Mouse (Mus musculus): ENCODE results near the gene Itprid1. TPM values are rescaled to one million over a fixed set of nuclear protein-coding genes. Genes with fewer than 3 reads are reported as not detected.

Gene Itprid1
- polyA plus RNA-seq, 1 experiment, result not detected

GRCm38 (mm10) chr6:55816911-55817310 lies 19.8 kb upstream of the Itprid1 start:
- Histone ChIP-seq H3K4me1 (ENCODE audit: control insufficient read depth, insufficient read depth, low read length) (no peaks in the 10 kb centered on the region), H3K4me3 (ENCODE audit: control insufficient read depth, low read depth, low read length) (no peak overlapping the region), H3K27ac (ENCODE audit: control insufficient read depth, insufficient read depth, low read depth, low read length) (no peak overlapping the region), H3K27me3 (ENCODE audit: control insufficient read depth, insufficient read depth, low read length) (no peaks in the 10 kb centered on the region), H3K36me3 (ENCODE audit: control insufficient read depth, insufficient read depth, low read length) (no peaks in the 10 kb centered on the region)
- TF ChIP-seq POLR2A (IDR thresholded peaks at IDR 0.05; ENCODE audit: control insufficient read depth, low read depth, low read length) (no peak), CTCF (IDR thresholded peaks at IDR 0.05; ENCODE audit: control insufficient read depth, insufficient read depth, insufficient replicate concordance, low read depth, low read length) (no peak)

DNA sequence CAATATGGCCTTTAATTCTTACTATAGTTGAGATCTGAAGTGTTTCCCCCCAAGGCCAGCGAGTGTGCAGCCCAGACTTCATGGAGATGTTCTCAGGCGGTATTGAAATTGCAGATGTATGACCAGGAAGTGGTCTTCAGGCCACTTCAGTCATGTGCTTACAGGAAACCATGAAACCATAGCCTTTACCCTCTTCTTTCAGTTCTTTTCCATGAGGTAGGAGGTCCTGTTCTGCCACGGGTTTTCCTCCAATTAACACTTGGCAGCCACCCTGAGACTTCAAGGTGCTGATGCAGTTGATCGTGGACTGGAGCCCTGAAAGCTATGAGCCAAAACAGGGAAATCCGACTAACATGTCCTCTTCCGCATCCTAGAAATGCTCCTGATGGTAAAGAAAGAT lies 7.0 kb upstream of the Itprid1 start:
- TF ChIP-seq CTCF (IDR thresholded peaks at IDR 0.05; ENCODE audit: control insufficient read depth, insufficient read depth, insufficient replicate concordance, low read depth, low read length) (no peak), POLR2A (IDR thresholded peaks at IDR 0.05; ENCODE audit: control insufficient read depth, low read depth, low read length) (no peak)
- Histone ChIP-seq H3K4me3 (ENCODE audit: control insufficient read depth, low read depth, low read length) (no peak overlapping the region), H3K27me3 (ENCODE audit: control insufficient read depth, insufficient read depth, low read length) (no peaks in the 10 kb centered on the region), H3K36me3 (ENCODE audit: control insufficient read depth, insufficient read depth, low read length) (no peaks in the 10 kb centered on the region), H3K27ac (ENCODE audit: control insufficient read depth, insufficient read depth, low read depth, low read length) (no peak overlapping the region), H3K4me1 (ENCODE audit: control insufficient read depth, insufficient read depth, low read length) (no peaks in the 10 kb centered on the region)

DNA sequence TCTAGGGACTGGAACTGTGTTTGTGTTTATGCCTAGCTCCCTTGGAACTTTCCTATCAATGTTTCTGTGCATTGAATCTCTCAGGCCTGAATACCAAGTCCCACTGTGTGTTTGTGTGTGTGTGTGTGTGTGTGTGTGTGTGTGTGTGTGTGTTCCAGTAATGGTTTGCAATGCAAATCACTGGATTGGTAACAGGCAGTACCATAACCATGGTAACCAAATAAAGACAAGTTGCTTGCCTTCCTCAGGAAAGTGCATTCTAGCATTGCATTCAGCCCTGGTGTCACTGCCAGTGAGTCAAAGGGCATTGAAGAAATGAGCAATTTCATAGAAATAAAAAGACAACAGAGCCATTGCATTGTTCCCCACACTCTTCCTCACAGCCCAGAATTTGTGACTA lies 15.9 kb downstream of the Itprid1 start:
- Histone ChIP-seq H3K4me1 (ENCODE audit: control insufficient read depth, insufficient read depth, low read length) (no peaks in the 10 kb centered on the region), H3K27me3 (ENCODE audit: control insufficient read depth, insufficient read depth, low read length) (no peaks in the 10 kb centered on the region), H3K36me3 (ENCODE audit: control insufficient read depth, insufficient read depth, low read length) (no peaks in the 10 kb centered on the region), H3K27ac (ENCODE audit: control insufficient read depth, insufficient read depth, low read depth, low read length) (no peak overlapping the region), H3K4me3 (ENCODE audit: control insufficient read depth, low read depth, low read length) (no peak overlapping the region)
- TF ChIP-seq CTCF (IDR thresholded peaks at IDR 0.05; ENCODE audit: control insufficient read depth, insufficient read depth, insufficient replicate concordance, low read depth, low read length), result no peak
- no peak for TF ChIP-seq POLR2A (IDR thresholded peaks at IDR 0.05; ENCODE audit: control insufficient read depth, low read depth, low read length)

DNA sequence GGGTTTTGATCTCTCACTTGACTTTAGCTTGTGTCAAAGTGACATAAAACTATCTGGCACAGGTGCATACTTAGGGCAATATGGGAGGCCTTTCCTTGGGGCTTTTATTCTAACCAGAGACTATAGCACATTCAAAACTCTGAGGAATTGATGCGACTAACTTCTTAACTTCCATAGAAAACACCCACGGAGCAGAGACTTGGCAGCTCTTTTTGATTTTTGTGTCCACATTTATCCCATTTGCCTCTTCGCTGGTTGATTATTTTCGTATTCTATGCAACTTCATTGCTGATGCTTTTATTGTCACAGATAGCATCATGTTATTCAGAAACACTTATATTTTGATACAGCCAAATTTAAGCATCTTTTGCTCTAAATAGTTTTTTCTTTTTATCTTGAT lies 19.4 kb downstream of the Itprid1 start:
- TF ChIP-seq CTCF (IDR thresholded peaks at IDR 0.05; ENCODE audit: control insufficient read depth, insufficient read depth, insufficient replicate concordance, low read depth, low read length), result no peak
- TF ChIP-seq POLR2A (IDR thresholded peaks at IDR 0.05; ENCODE audit: control insufficient read depth, low read depth, low read length), result no peak
- Histone ChIP-seq H3K4me1 (ENCODE audit: control insufficient read depth, insufficient read depth, low read length) (no peaks in the 10 kb centered on the region), H3K4me3 (ENCODE audit: control insufficient read depth, low read depth, low read length) (no peak overlapping the region), H3K27ac (ENCODE audit: control insufficient read depth, insufficient read depth, low read depth, low read length) (no peak overlapping the region), H3K36me3 (ENCODE audit: control insufficient read depth, insufficient read depth, low read length) (no peaks in the 10 kb centered on the region), H3K27me3 (ENCODE audit: control insufficient read depth, insufficient read depth, low read length) (no peaks in the 10 kb centered on the region)

DNA sequence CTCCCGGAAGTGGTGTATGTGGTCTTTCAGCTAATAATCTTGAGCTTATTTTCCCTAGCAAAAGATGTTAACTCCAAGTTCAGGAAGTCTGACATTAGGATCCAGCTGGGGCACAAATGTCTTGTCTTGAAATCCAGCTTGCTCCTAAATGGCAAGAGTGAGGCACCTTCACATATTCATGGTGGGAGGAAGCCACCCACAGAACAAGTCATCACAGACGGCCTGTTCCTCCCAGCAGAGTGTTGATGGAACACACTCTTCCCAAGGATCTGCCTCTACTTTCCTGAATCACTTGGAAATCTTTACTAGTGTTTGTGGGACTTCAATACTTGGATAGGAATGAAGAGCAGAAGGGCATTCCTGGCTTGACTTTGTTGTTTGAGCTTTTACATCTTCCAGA lies 28.5 kb downstream of the Itprid1 start:
- H3K4me1 ChIP-seq (ENCODE audit: control insufficient read depth, insufficient read depth, low read length), result no peaks in the 10 kb centered on the region
- TF ChIP-seq CTCF (IDR thresholded peaks at IDR 0.05; ENCODE audit: control insufficient read depth, insufficient read depth, insufficient replicate concordance, low read depth, low read length) (no peak), POLR2A (IDR thresholded peaks at IDR 0.05; ENCODE audit: control insufficient read depth, low read depth, low read length) (no peak)
- H3K4me3 ChIP-seq (ENCODE audit: control insufficient read depth, low read depth, low read length), result no peak overlapping the region
- H3K27ac ChIP-seq (ENCODE audit: control insufficient read depth, insufficient read depth, low read depth, low read length), result no peak overlapping the region
- no peaks in the 10 kb centered on the region for H3K27me3 ChIP-seq (ENCODE audit: control insufficient read depth, insufficient read depth, low read length)
- no peaks in the 10 kb centered on the region for H3K36me3 ChIP-seq (ENCODE audit: control insufficient read depth, insufficient read depth, low read length)

GRCm38 (mm10) chr6:55879356-55879960 lies 42.8 kb downstream of the Itprid1 start:
- H3K36me3 ChIP-seq (ENCODE audit: control insufficient read depth, insufficient read depth, low read length), result no peaks in the 10 kb centered on the region
- H3K27me3 ChIP-seq (ENCODE audit: control insufficient read depth, insufficient read depth, low read length), result no peaks in the 10 kb centered on the region
- H3K4me3 ChIP-seq (ENCODE audit: control insufficient read depth, low read depth, low read length), result no peak overlapping the region
- H3K4me1 ChIP-seq (ENCODE audit: control insufficient read depth, insufficient read depth, low read length), result no peaks in the 10 kb centered on the region
- no peak overlapping the region for H3K27ac ChIP-seq (ENCODE audit: control insufficient read depth, insufficient read depth, low read depth, low read length)
- no peak for TF ChIP-seq POLR2A (IDR thresholded peaks at IDR 0.05; ENCODE audit: control insufficient read depth, low read depth, low read length)
- no peak for TF ChIP-seq CTCF (IDR thresholded peaks at IDR 0.05; ENCODE audit: control insufficient read depth, insufficient read depth, insufficient replicate concordance, low read depth, low read length)

- no peaks in the 10 kb centered on the region for H3K27me3 ChIP-seq (ENCODE audit: control insufficient read depth, insufficient read depth, low read length)
- TF ChIP-seq POLR2A (IDR thresholded peaks at IDR 0.05; ENCODE audit: control insufficient read depth, low read depth, low read length) (no peak), CTCF (IDR thresholded peaks at IDR 0.05; ENCODE audit: control insufficient read depth, insufficient read depth, insufficient replicate concordance, low read depth, low read length) (no peak)
Measured at GRCm38 (mm10) chr6:55880886-55881285, 44.2 kb downstream of the Itprid1 start.

GRCm38 (mm10) chr6:55887598-55887997 lies 50.9 kb downstream of the Itprid1 start:
- TF ChIP-seq POLR2A (IDR thresholded peaks at IDR 0.05; ENCODE audit: control insufficient read depth, low read depth, low read length), result no peak
- TF ChIP-seq CTCF (IDR thresholded peaks at IDR 0.05; ENCODE audit: control insufficient read depth, insufficient read depth, insufficient replicate concordance, low read depth, low read length), result no peak
- no peaks in the 10 kb centered on the region for H3K36me3 ChIP-seq (ENCODE audit: control insufficient read depth, insufficient read depth, low read length)
- no peak overlapping the region for H3K4me3 ChIP-seq (ENCODE audit: control insufficient read depth, low read depth, low read length)
- H3K27me3 ChIP-seq (ENCODE audit: control insufficient read depth, insufficient read depth, low read length), result no peaks in the 10 kb centered on the region
- no peak overlapping the region for H3K27ac ChIP-seq (ENCODE audit: control insufficient read depth, insufficient read depth, low read depth, low read length)
- H3K4me1 ChIP-seq (ENCODE audit: control insufficient read depth, insufficient read depth, low read length), result no peaks in the 10 kb centered on the region

More at GRCm38 (mm10) chr6:55880886-55881285, 44.2 kb downstream of the Itprid1 start:
- H3K4me3 ChIP-seq (ENCODE audit: control insufficient read depth, low read depth, low read length), result no peak overlapping the region
- no peaks in the 10 kb centered on the region for H3K36me3 ChIP-seq (ENCODE audit: control insufficient read depth, insufficient read depth, low read length)
- no peak overlapping the region for H3K27ac ChIP-seq (ENCODE audit: control insufficient read depth, insufficient read depth, low read depth, low read length)
- no peaks in the 10 kb centered on the region for H3K4me1 ChIP-seq (ENCODE audit: control insufficient read depth, insufficient read depth, low read length)
